Mouse (Mus musculus) embryonic facial prominence, embryonic 13.5 days (tissue): Measurements from ENCODE around the gene Cisd3. TPM values are rescaled to one million over a fixed set of nuclear protein-coding genes. Genes with fewer than 3 reads are reported as not detected.
A peak's percentile ranks its signal among the peaks of the same experiment; 100 is the strongest.
"Not testable (repeated sequence)": the region's sequence is repeated elsewhere in the genome, so short reads cannot be mapped to it uniquely, and the experiment has no call there.

Experiments used
- ATAC-seq: fragments of 200-750 bp; cut with Nextera tagmentation; 2 replicates; pipeline ENCODE4 v1.8.0; 2017; ENCODE audit warnings: low read depth; ENCODE audit not compliant: insufficient number of reproducible peaks, insufficient read depth, low FRiP score, low TSS enrichment
- H3K27ac ChIP-seq: fragments of 300-500 bp; sonication (generic); 2 replicates; pipeline ENCODE4 v1.5.1; 2015; ENCODE audit warnings: moderate library complexity, mild to moderate bottlenecking, inconsistent platforms
- H3K27me3 ChIP-seq: fragments of 300-500 bp; sonication (generic); 2 replicates; pipeline ENCODE4 v1.6.1; 2015; ENCODE audit warnings: mild to moderate bottlenecking, inconsistent platforms
- H3K36me3 ChIP-seq: fragments of 300-500 bp; sonication (generic); 2 replicates; pipeline ENCODE4 v1.6.1; 2015; ENCODE audit warnings: mild to moderate bottlenecking, inconsistent platforms
- H3K4me1 ChIP-seq: fragments of 300-500 bp; sonication (generic); 2 replicates; pipeline ENCODE4 v1.6.1; 2015; ENCODE audit warnings: inconsistent platforms
- H3K4me2 ChIP-seq: fragments of 300-500 bp; sonication (generic); 2 replicates; pipeline ENCODE4 v1.6.1; 2015; ENCODE audit warnings: moderate library complexity, mild to moderate bottlenecking, inconsistent platforms
- H3K4me3 ChIP-seq: fragments of 300-500 bp; sonication (generic); 2 replicates; pipeline ENCODE4 v1.5.1; 2015; ENCODE audit warnings: mild to moderate bottlenecking, inconsistent platforms
- H3K9ac ChIP-seq: fragments of 300-500 bp; sonication (generic); 2 replicates; pipeline ENCODE4 v1.6.1; 2015; ENCODE audit warnings: mild to moderate bottlenecking, inconsistent platforms
- H3K9me3 ChIP-seq: fragments of 300-500 bp; sonication (generic); 2 replicates; pipeline ENCODE4 v1.6.1; 2016; ENCODE audit warnings: inconsistent platforms
- WGBS: fragments of 180-500 bp; shearing (Covaris S2); methylation state at CpG from one replicate; pipeline ENCODE4 v1.1.7; 2015; ENCODE audit warnings: mixed read lengths; 5-methylcytosine and 5-hydroxymethylcytosine counted together
- polyA plus RNA-seq: library from polyadenylated mRNA; unstranded; fragments of >200 nt; fragmentation: Nextera tagmentation; extraction: Ambion mirVana; gene quantifications from 2 replicates; pipeline ENCODE4 v1.2.1, GENCODE M21; 2015

Gene Cisd3
- polyA plus RNA-seq, 1 experiment from 2014 or later, result 12.5 TPM

- H3K9ac ChIP-seq, H3K27ac ChIP-seq, H3K4me3 ChIP-seq, H3K4me2 ChIP-seq, ATAC-seq, H3K9me3 ChIP-seq, H3K36me3 ChIP-seq: not testable (repeated sequence)
- 85% methylated on average over 6 of the region's 6 CpGs for WGBS
- Histone ChIP-seq H3K27me3 (peaks cover 21% of the 10 kb centered on the region), H3K4me1 (peaks cover 36% of the 10 kb centered on the region)
Observed at GRCm38 (mm10) chr11:97657967-97658366, 27.7 kb upstream of the Cisd3 start.

GRCm38 (mm10) chr11:97658751-97659266 lies 26.8 kb upstream of the Cisd3 start:
- Histone ChIP-seq H3K9ac (peak overlapping the region; percentile 83), H3K4me3 (peak overlapping the region; percentile 85; the same call in 1 of the 2 replicates), H3K4me1 (peaks cover 36% of the 10 kb centered on the region), H3K27me3 (peaks cover 21% of the 10 kb centered on the region), H3K4me2 (peak overlapping the region; percentile 78), H3K36me3 (no peaks in the 10 kb centered on the region), H3K9me3 (no peaks in the 10 kb centered on the region), H3K27ac (no peak overlapping the region)
- 74% methylated on average over 11 of the region's 11 CpGs for WGBS
- ATAC-seq, result no peak

- Histone ChIP-seq H3K4me3 (peak overlapping the region; percentile 85), H3K9me3 (no peaks in the 10 kb centered on the region), H3K27ac (peak overlapping the region; percentile 30), H3K9ac (peak overlapping the region; percentile 83), H3K4me2 (peak overlapping the region; percentile 78), H3K36me3 (no peaks in the 10 kb centered on the region), H3K4me1 (peaks cover 39% of the 10 kb centered on the region), H3K27me3 (peaks cover 21% of the 10 kb centered on the region)
- 8% methylated on average over 13 of the region's 13 CpGs for WGBS
- no peak for ATAC-seq
Observed at GRCm38 (mm10) chr11:97659267-97659989, 26.2 kb upstream of the Cisd3 start.

- H3K9ac ChIP-seq, result peak overlapping the region; percentile 83
- no peaks in the 10 kb centered on the region for H3K36me3 ChIP-seq
- peaks cover 47% of the 10 kb centered on the region for H3K4me1 ChIP-seq
- ATAC-seq, result peak; percentile 80
- H3K27ac ChIP-seq, result peak overlapping the region; percentile 30
- peak overlapping the region; percentile 85 for H3K4me3 ChIP-seq
- peak overlapping the region; percentile 78 for H3K4me2 ChIP-seq
- WGBS, result under 1% methylated on average over 73 of the region's 78 CpGs
- H3K27me3 ChIP-seq, result peaks cover 21% of the 10 kb centered on the region
- no peaks in the 10 kb centered on the region for H3K9me3 ChIP-seq
Observed at GRCm38 (mm10) chr11:97659990-97660714, 25.5 kb upstream of the Cisd3 start.

GRCm38 (mm10) chr11:97660734-97661647 lies 24.6 kb upstream of the Cisd3 start:
- H3K36me3 ChIP-seq, result peaks cover 8% of the 10 kb centered on the region
- 2% methylated on average over 27 of the region's 27 CpGs for WGBS
- no peak overlapping the region for H3K27ac ChIP-seq
- H3K4me2 ChIP-seq, result peak overlapping the region; percentile 78
- no peaks in the 10 kb centered on the region for H3K9me3 ChIP-seq
- no peak for ATAC-seq
- peaks cover 50% of the 10 kb centered on the region for H3K4me1 ChIP-seq
- H3K4me3 ChIP-seq, result peak overlapping the region; percentile 85
- H3K27me3 ChIP-seq, result peaks cover 21% of the 10 kb centered on the region
- H3K9ac ChIP-seq, result peak overlapping the region; percentile 83

- Histone ChIP-seq H3K4me2 (peak overlapping the region; percentile 78), H3K27me3 (peaks cover 21% of the 10 kb centered on the region), H3K9me3 (no peaks in the 10 kb centered on the region), H3K4me1 (peaks cover 50% of the 10 kb centered on the region), H3K27ac (no peak overlapping the region), H3K9ac (peak overlapping the region; percentile 61), H3K36me3 (peaks cover 15% of the 10 kb centered on the region), H3K4me3 (peak overlapping the region; percentile 85)
- no peak for ATAC-seq
- WGBS, result 1% methylated on average over 20 of the region's 20 CpGs
Observed at GRCm38 (mm10) chr11:97661648-97662133, 23.9 kb upstream of the Cisd3 start.

- Histone ChIP-seq H3K36me3 (peaks cover 21% of the 10 kb centered on the region), H3K9ac (peak overlapping the region; percentile 85), H3K4me3 (peak overlapping the region; percentile 85), H3K27me3 (peaks cover 21% of the 10 kb centered on the region), H3K9me3 (no peaks in the 10 kb centered on the region), H3K27ac (0 out of 2 replicates have a peak overlapping the region, but pooled peaks have one; percentile 44), H3K4me1 (peaks cover 50% of the 10 kb centered on the region), H3K4me2 (peak overlapping the region; percentile 78)
- no peak for ATAC-seq
- under 1% methylated on average over 21 of the region's 21 CpGs for WGBS
Observed at GRCm38 (mm10) chr11:97662207-97662892, 23.3 kb upstream of the Cisd3 start.

GRCm38 (mm10) chr11:97662893-97663527 lies 22.6 kb upstream of the Cisd3 start, which contains the start of gene Mllt6:
Gene Mllt6 (plus strand): TSS chr11:97663414.
- Histone ChIP-seq H3K27me3 (peaks cover 21% of the 10 kb centered on the region), H3K9me3 (no peaks in the 10 kb centered on the region), H3K36me3 (peaks cover 27% of the 10 kb centered on the region), H3K4me3 (peak within 1 kb of the TSS; percentile 85), H3K9ac (peak within 1 kb of the TSS; percentile 85), H3K4me1 (peaks cover 50% of the 10 kb centered on the region), H3K4me2 (peak within 1 kb of the TSS; percentile 78), H3K27ac (peak within 1 kb of the TSS; percentile 88)
- peak; percentile 58 for ATAC-seq
- under 1% methylated on average over 42 of the region's 76 CpGs for WGBS

- Histone ChIP-seq H3K9me3 (no peaks in the 10 kb centered on the region), H3K4me1 (peaks cover 52% of the 10 kb centered on the region), H3K27me3 (peaks cover 21% of the 10 kb centered on the region), H3K36me3 (peaks cover 35% of the 10 kb centered on the region), H3K4me2 (peak overlapping the region; percentile 78), H3K4me3 (peak overlapping the region; percentile 85), H3K9ac (peak overlapping the region; percentile 85), H3K27ac (peak overlapping the region; percentile 88)
- 1% methylated on average over 31 of the region's 57 CpGs for WGBS
- no peak; the same call in 1 of the 2 replicates for ATAC-seq
Observed at GRCm38 (mm10) chr11:97663528-97664338, 21.9 kb upstream of the Cisd3 start.
